Mouse (Mus musculus) megakaryocyte, embryonic 14.5 days (primary cell): ENCODE data around the gene Atp5j2. TPM values are rescaled to one million over a fixed set of nuclear protein-coding genes. Genes with fewer than 3 reads are reported as not detected.
A peak's percentile ranks its signal among the peaks of the same experiment; 100 is the strongest.
"Not testable (repeated sequence)": the region's sequence is repeated elsewhere in the genome, so short reads cannot be mapped to it uniquely, and the experiment has no call there.

ENCODE experiments used
- H3K27me3 ChIP-seq: replicated peaks from 2 replicates; pipeline ENCODE3; 2012; ENCODE audit warnings: inconsistent platforms
- H3K36me3 ChIP-seq: replicated peaks from 2 replicates; pipeline ENCODE3; 2012; ENCODE audit warnings: low read length, inconsistent platforms, mixed read lengths
- H3K4me1 ChIP-seq: 2 replicates; pipeline ENCODE4 v1.6.1; 2012; ENCODE audit warnings: inconsistent platforms
- H3K4me3 ChIP-seq: replicated peaks from 2 replicates; pipeline ENCODE3; 2012; ENCODE audit warnings: moderate library complexity, mild to moderate bottlenecking, inconsistent platforms
- H3K9me3 ChIP-seq: 2 replicates; pipeline ENCODE4 v1.6.1; 2012; ENCODE audit warnings: inconsistent platforms
- FLI1 ChIP-seq: IDR thresholded peaks from 2 replicates; pipeline ENCODE4 v1.6.1; 2012; ENCODE audit warnings: low read length, inconsistent platforms, mixed read lengths
- GATA1 ChIP-seq: IDR thresholded peaks from 3 replicates; pipeline ENCODE4 v1.6.1; 2012; ENCODE audit warnings: mixed read lengths, low read length, inconsistent platforms, borderline replicate concordance
- polyA plus RNA-seq: library from polyadenylated mRNA; stranded (reverse); fragments of >175 nt; gene quantifications from 2 replicates; pipeline ENCODE4 v1.2.3, GENCODE M21; 2012; ENCODE audit warnings: low replicate concordance; ENCODE audit not compliant: insufficient read depth

Gene Atp5j2
- polyA plus RNA-seq, 1 experiment, result 56.7 TPM

- Histone ChIP-seq H3K4me1 (no peaks in the 10 kb centered on the region; the same call in 1 of the 2 replicates), H3K36me3 (peaks cover 70% of the 10 kb centered on the region), H3K4me3 (no peak overlapping the region), H3K27me3 (no peaks in the 10 kb centered on the region), H3K9me3 (no peaks in the 10 kb centered on the region)
- TF ChIP-seq FLI1, result no peak
- TF ChIP-seq GATA1, result no peak
These were observed 26.8 kb upstream of the Atp5j2 start for GRCm38 (mm10) chr5:145218671-145219070.

GRCm38 (mm10) chr5:145218206-145218605 lies 26.3 kb upstream of the Atp5j2 start:
- TF ChIP-seq GATA1 (no peak), FLI1 (no peak)
- Histone ChIP-seq H3K9me3 (no peaks in the 10 kb centered on the region), H3K27me3 (no peaks in the 10 kb centered on the region), H3K36me3 (peaks cover 74% of the 10 kb centered on the region), H3K4me1 (no peaks in the 10 kb centered on the region; the same call in 1 of the 2 replicates), H3K4me3 (no peak overlapping the region)

GRCm38 (mm10) chr5:145217746-145218145 lies 25.9 kb upstream of the Atp5j2 start:
- peaks cover 79% of the 10 kb centered on the region for H3K36me3 ChIP-seq
- TF ChIP-seq GATA1 (no peak), FLI1 (no peak)
- no peak overlapping the region for H3K4me3 ChIP-seq
- H3K9me3 ChIP-seq, result no peaks in the 10 kb centered on the region
- H3K4me1 ChIP-seq, result no peaks in the 10 kb centered on the region; the same call in 1 of the 2 replicates
- H3K27me3 ChIP-seq, result no peaks in the 10 kb centered on the region

- H3K9me3 ChIP-seq, result no peaks in the 10 kb centered on the region
- H3K36me3 ChIP-seq, result peaks cover 85% of the 10 kb centered on the region
- no peak overlapping the region for H3K4me3 ChIP-seq
- no peak for TF ChIP-seq FLI1
- TF ChIP-seq GATA1, result no peak
- no peaks in the 10 kb centered on the region for H3K4me1 ChIP-seq
- no peaks in the 10 kb centered on the region for H3K27me3 ChIP-seq
These were observed 22.8 kb upstream of the Atp5j2 start for GRCm38 (mm10) chr5:145214679-145215078.

- H3K4me3 ChIP-seq, result no peak overlapping the region
- no peaks in the 10 kb centered on the region for H3K27me3 ChIP-seq
- no peaks in the 10 kb centered on the region for H3K9me3 ChIP-seq
- peaks cover 83% of the 10 kb centered on the region for H3K36me3 ChIP-seq
- TF ChIP-seq FLI1, result no peak
- no peak for TF ChIP-seq GATA1
- H3K4me1 ChIP-seq, result no peaks in the 10 kb centered on the region
These were observed 21.6 kb upstream of the Atp5j2 start for GRCm38 (mm10) chr5:145213505-145213904.

- Histone ChIP-seq H3K4me1 (0 out of 2 replicates have a peak, but pooled peaks cover 3% of the 10 kb centered on the region), H3K27me3 (no peaks in the 10 kb centered on the region), H3K9me3 (no peaks in the 10 kb centered on the region), H3K36me3 (peaks cover 82% of the 10 kb centered on the region), H3K4me3 (no peak overlapping the region)
- TF ChIP-seq FLI1, result no peak
These were observed 20.4 kb upstream of the Atp5j2 start for GRCm38 (mm10) chr5:145212216-145212615.

GRCm38 (mm10) chr5:145211340-145211739 lies 19.5 kb upstream of the Atp5j2 start:
- TF ChIP-seq GATA1, result no peak
- Histone ChIP-seq H3K4me3 (no peak overlapping the region), H3K36me3 (peaks cover 83% of the 10 kb centered on the region), H3K9me3 (no peaks in the 10 kb centered on the region), H3K4me1 (peaks cover 3% of the 10 kb centered on the region; the same call in 1 of the 2 replicates), H3K27me3 (no peaks in the 10 kb centered on the region)

GRCm38 (mm10) chr5:145208391-145208790 lies 16.5 kb upstream of the Atp5j2 start:
- Histone ChIP-seq H3K36me3 (peaks cover 60% of the 10 kb centered on the region), H3K4me1 (peaks cover 14% of the 10 kb centered on the region)
- H3K27me3 ChIP-seq, H3K4me3 ChIP-seq, H3K9me3 ChIP-seq: not testable (repeated sequence)

- Histone ChIP-seq H3K9me3 (no peaks in the 10 kb centered on the region), H3K4me1 (peaks cover 16% of the 10 kb centered on the region), H3K36me3 (peaks cover 55% of the 10 kb centered on the region), H3K4me3 (no peak overlapping the region), H3K27me3 (no peaks in the 10 kb centered on the region)
- TF ChIP-seq FLI1, result no peak
- TF ChIP-seq GATA1, result no peak
These were observed 16.1 kb upstream of the Atp5j2 start for GRCm38 (mm10) chr5:145207954-145208353.

- no peaks in the 10 kb centered on the region for H3K27me3 ChIP-seq
- H3K9me3 ChIP-seq, result no peaks in the 10 kb centered on the region
- no peak for TF ChIP-seq GATA1
- TF ChIP-seq FLI1, result no peak
- H3K36me3 ChIP-seq, result peaks cover 50% of the 10 kb centered on the region
- peaks cover 19% of the 10 kb centered on the region for H3K4me1 ChIP-seq
- no peak overlapping the region for H3K4me3 ChIP-seq
These were observed 15.5 kb upstream of the Atp5j2 start for GRCm38 (mm10) chr5:145207385-145207784.

- no peak for TF ChIP-seq FLI1
- no peak for TF ChIP-seq GATA1
- Histone ChIP-seq H3K9me3 (no peaks in the 10 kb centered on the region), H3K4me1 (peaks cover 29% of the 10 kb centered on the region), H3K4me3 (peak overlapping the region; percentile 93), H3K36me3 (peaks cover 28% of the 10 kb centered on the region), H3K27me3 (no peaks in the 10 kb centered on the region)
These were observed 13.2 kb upstream of the Atp5j2 start for GRCm38 (mm10) chr5:145205041-145205440.
